Mouse (Mus musculus) lung, postnatal 36 days (tissue): ENCODE results near the gene Dars2.
"Not testable (repeated sequence)": the region's sequence is repeated elsewhere in the genome, so short reads cannot be mapped to it uniquely, and the experiment has no call there.

Experiments
- DNase-seq: peaks from one replicate; pipeline ENCODE4 v3.0.0; 2022; ENCODE audit warnings: mixed read lengths

Gene Dars2

DNA sequence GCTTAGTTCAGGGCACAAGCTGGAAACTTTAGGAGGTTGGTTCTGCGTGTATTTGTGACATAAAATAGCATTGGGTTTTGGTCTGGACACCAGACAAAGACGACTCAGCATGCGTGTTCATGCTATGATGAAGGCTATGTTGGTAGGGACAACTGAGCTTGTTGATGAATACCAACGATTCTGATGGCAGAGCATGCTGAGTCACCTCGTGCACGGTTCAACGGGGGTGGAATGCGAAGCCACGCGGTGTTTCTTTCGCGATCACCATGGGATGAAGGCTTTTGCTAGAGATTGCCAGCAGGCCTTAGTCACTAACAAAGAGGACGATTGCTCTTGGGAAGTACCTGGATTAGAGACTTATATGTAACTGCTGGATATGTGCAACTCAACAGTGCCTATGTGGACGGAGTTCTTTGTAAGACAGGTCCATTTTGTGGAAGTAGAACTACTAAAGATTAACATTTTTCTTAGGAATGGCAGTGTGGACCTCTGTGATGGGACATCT is 35.1 kb downstream of the Dars2 start:
- peak; percentile 54 for DNase-seq

- peak; percentile 99 for DNase-seq
Observed at GRCm38 (mm10) chr1:161034435-161035280, 35.8 kb downstream of the Dars2 start, which contains the start of gene Zbtb37. Gene Zbtb37 (minus strand): TSS chr1:161034849.

DNA sequence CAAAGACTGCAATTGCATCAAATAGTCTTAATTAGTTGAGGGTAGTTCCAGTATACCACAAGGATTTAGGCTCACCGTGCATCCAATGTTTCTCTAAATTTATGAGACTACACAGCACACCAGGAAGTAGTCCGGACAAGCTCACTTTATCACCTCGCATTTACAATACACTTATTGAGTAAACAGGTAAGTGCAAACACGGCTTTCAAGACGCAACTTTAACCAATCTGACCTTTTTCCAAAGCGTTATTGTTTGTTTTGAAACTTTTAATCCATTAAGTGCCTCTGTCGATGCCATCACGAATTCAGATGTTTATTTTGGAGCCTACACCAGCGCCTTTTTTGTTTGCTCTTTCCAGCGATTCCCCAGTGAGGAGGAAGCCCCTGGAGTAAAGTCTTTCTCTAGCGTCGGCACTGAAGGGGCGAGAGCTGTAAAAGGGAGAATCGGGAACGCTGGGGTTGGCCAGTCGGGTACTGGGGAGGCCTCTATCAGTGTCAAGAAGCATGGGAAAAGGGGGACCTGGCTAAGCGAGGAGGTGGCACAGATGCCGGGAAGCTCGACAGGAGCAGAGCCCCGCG is 36.5 kb downstream of the Dars2 start:
- DNase-seq = peak; percentile 2

GRCm38 (mm10) chr1:161032345-161032744 is 38.1 kb downstream of the Dars2 start:
- no peak for DNase-seq

DNA sequence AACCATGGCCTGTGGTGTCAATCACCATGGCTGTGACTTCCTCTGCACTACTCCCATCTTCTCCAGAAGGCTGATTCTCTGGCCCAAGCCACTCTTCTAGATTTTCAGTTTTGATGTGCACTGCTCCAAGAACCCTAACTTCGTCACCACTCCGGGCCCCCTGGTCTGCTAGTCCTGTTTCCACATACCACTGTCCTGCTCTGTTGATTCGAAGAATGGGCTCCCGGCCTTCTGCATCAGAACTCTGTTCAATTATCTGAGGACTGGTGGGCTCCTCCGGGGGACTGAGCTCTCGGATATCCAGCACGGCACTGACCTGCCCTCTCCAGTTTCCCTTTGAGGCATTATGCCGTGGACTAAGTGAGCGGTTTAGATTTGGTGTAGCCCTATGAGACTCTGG is 38.6 kb downstream of the Dars2 start:
- DNase-seq = no peak

DNA sequence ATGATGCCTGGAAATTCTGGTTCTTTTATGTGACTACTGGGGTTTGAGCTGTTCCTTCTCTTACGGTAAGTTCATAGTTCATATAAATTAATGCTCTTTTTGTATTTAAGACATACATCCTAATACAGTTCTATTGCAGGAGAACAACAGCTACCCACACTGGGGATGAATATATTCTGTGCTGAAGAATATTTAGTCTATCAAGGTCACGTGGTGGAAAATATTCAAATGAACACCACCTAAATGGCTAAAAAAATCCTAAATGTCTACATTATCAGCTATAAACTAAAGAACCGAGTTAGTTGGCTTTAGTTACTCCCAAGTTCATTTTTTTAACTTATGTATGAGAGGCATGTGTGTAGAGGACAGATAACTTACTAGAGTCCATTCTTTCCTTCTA is 40.4 kb downstream of the Dars2 start:
- no peak for DNase-seq

- not testable (repeated sequence) for DNase-seq
Observed at GRCm38 (mm10) chr1:161028427-161028826, 42.0 kb downstream of the Dars2 start.

GRCm38 (mm10) chr1:161027196-161027595 is 43.3 kb downstream of the Dars2 start:
- DNase-seq = no peak

- peak; percentile 64 for DNase-seq
Observed at GRCm38 (mm10) chr1:161025410-161026210, 44.8 kb downstream of the Dars2 start.

- no peak for DNase-seq
Observed at GRCm38 (mm10) chr1:161020051-161020450, 50.4 kb downstream of the Dars2 start.

DNA sequence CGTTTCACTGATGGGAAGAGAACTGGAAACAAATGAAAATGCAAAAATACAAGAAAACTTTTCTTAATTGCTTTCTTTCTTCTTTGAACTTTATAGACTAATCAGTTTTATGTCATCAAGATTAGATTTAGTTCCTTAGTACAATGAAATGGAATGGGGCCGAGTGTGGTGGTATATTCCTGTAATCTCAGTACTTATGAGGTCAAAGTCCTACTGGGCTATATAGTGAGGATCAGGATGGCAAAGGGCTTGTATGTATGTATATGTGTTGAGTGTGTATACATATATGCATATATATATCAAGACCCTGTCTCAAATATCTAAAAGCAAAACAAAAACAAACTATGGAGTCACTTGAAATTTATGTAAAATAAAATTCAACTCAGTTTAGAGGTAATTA is 54.1 kb downstream of the Dars2 start:
- DNase-seq = no peak

DNA sequence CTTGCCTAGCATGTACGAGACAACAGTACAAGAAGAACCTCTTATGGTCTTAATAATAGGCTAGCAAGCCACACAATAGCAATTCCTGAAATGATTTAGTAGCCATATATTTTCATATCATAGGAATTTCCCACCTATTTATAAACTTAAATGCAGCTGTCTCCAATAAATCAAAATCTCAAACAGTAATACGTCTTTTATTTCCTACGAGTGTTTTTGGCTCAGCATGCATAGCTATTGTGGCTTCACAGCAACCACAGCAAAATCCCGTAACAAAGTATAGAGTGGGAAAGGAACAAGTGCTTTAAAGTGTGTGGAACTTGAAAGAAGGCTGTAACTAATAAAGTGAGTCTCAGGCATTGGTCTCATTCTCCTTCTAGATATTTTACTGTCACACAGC is 60.0 kb downstream of the Dars2 start:
- no peak for DNase-seq

- no peak for DNase-seq
Observed at GRCm38 (mm10) chr1:161008038-161008437, 62.4 kb downstream of the Dars2 start.

DNA sequence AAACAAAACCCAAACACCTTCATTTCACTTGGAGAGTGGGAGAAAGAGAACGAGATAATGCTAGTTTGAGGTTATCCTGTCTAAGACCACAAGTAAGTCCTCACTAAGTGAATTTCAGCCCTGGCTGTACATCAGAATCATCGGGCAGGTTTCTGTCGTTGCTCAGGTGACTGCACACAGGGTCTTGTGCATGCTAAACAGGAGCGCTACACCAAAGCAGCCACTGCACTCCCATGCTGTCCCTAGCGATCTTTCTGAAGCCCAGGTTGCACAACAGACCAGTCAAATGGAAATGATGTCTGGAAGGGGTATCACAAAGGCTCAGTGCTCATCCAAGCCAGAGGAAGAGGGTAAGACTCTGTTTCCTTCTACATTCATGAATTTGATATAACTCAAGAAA is 64.0 kb downstream of the Dars2 start:
- no peak for DNase-seq

DNA sequence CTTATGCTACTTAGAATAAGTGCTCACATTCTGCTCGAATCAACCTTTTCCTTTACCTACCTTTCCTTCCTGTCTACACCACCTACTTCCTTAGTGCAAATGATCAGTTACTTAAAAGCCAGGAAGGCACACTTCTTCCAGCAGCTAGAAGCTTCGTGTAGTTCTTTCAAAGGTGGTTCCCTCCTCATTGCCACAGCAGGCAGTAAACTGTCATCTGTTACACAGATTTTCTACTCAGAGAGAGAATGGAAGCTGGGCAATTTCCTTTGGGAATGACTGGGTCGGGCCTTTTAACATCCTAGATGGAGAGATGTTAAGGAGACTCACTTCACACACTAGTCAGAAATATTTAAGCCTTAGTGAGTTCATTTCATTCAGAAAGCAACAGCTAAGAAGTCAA is 64.9 kb downstream of the Dars2 start:
- no peak for DNase-seq

DNA sequence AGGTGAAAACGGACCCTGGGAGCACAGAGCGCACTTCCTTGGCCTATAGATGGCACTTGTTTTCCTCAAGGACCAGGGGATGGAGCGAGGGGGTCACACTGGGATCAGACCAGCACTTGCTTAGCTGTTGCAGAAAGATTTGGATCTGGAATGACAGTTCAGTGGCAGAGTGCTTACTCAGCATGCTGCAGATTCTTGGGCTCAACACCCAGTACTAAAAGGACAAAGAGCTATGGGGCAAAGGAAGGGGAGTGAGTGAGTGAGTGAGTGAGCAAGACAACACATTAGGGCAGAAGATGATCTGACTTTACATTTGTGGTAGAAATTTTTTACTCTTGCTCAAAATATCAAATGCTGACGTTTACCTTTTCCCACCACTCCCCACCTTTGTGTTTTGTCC is 65.5 kb downstream of the Dars2 start:
- DNase-seq = no peak

GRCm38 (mm10) chr1:160993851-160994250 is 76.6 kb downstream of the Dars2 start:
- no peak for DNase-seq
